Mouse (Mus musculus) spleen, postnatal 4 days (tissue): ENCODE data around the gene Otud4.
"Not testable (repeated sequence)": the region's sequence is repeated elsewhere in the genome, so short reads cannot be mapped to it uniquely, and the experiment has no call there.

ENCODE experiments used
- DNase-seq, 2 experiments: peaks; one replicate each; pipeline ENCODE4 v3.0.0; 2022; ENCODE audit warnings: low spot score in 2 of 2

Gene Otud4

DNA sequence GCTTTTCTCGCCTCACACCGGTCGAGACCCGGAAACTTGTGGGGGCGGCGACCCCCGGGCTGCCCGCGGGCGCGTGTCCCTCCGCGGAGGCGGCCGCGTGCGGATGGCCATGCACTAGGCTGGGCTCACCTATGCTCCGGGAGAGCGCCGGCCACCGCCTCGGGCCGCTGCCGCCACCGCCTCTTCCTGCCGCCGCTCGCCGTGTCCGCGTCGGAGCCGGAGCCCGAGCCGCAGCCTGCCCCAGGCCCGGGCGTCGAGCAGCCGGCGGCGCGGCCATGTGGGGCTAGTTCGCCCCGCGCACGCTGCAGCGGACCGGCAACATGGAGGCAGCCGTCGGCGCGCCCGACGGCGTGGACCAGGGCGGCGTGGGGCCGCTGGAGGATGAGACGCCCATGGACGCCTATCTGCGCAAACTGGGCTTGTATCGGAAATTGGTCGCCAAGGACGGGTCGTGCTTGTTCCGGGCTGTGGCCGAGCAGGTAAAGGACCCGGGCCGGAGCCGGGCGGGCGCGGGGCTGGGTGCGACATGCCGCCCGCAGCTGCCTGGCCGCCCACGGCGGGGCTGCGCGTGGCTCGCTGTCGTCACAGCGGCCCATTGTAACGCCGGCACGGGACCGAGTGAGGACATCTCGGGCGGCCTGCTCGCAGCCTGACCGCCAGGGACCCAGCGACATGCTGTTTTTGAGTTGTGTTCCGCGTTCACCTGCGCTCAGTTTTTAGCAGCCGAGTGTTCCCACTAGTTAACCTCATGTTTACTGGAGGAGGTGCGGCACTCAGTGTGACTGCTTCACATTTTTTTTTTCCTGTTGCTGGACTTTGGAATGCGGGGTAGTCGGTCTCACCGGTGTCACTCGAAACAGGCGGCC lies at the start of gene Otud4:
Gene Otud4, plus strand, starts transcription at position 33 of the 866 bp plus-strand sequence.
- peak; percentile 58 to 83 for DNase-seq

GRCm38 (mm10) chr8:79600962-79601361 lies 38.5 kb upstream of the Otud4 start:
- no peak for DNase-seq

GRCm38 (mm10) chr8:79603204-79603603 lies 36.2 kb upstream of the Otud4 start:
- DNase-seq = not testable (repeated sequence)

DNA sequence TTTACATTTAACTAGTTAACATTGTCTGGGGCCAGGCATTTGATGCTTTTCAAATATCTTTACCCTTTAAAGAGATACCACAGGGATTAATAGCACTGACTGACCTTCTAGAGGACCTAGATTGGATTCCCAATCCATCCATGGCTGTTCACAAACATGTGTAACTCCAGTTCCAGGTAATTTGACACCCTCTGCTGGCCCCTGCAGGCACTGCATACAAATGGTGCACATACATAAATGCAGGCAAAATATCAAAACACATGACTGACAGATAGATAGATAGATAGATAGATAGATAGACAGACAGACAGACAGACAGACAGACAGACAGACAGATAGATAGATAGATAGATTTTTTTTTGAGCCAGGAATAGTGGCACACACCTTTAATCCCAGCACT lies 33.2 kb upstream of the Otud4 start:
- DNase-seq = no peak

DNA sequence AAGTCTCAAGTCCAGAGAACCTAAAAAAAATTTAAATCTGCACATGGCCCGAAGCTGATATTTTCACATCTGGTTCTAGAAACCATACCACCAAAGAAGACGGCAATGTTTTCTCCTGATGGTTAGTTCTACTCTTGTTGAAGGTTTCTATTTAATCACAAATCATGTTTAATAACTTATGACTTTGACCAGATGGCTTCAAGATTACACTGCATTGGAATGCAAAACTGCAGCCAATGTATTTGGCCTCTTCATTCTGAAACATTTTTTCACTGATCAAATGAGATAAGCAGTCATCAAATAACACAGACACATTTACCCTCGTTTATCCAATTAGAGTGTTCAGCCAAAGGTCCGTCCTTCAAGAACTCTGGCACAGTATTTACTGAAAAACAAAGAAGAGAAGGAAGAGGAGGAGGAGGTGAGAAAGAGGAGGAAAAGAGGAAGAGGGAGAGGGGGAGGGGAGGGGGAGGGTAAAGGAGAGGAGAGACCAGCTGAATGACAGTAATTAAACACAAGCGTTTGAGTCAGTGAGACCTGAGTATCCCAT lies 32.6 kb upstream of the Otud4 start:
- no peak for DNase-seq

DNA sequence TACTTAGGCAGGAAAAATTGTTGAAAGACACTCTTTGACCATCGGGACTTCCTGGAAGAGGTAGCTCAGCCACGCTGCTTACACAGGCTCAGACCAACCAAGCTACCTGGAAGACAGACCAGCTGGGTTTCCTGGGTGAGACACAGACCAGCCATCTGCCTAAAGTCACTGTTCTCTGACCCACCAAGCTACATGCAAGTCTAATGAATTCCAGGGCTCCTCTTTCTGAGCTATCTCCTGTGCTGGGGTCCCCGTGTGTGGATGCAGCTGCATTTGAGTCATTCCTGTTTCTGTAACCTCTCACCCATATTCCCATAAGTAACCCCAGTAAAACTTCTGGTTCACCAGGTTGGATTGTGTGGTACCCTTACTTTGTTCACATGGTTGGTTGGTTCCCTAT lies 30.7 kb upstream of the Otud4 start:
- DNase-seq = no peak

GRCm38 (mm10) chr8:79610268-79610667 lies 29.1 kb upstream of the Otud4 start:
- DNase-seq = no peak

DNA sequence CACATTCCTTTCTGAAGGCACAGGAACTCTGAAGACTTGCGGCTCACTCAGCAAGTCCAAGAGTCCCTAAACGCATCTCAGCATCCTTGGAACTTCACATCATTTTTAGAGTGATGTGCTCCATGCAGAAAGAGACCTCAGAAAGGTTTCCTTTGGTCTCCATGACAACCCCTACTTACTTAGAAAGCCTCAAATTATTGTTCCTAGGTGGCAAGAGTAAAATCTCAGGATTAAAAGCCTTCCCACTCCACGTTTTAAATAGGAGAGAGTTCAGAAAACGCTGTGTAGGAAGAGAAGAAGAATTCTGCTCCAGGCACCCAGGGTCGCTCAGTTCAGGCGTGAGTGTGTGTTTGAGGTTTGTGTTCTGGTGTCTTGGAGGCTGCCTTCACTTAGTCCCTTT lies 27.1 kb upstream of the Otud4 start:
- no peak for DNase-seq

GRCm38 (mm10) chr8:79612965-79613364 lies 26.5 kb upstream of the Otud4 start:
- DNase-seq = peak in 1 of 2 experiments; percentile 29

GRCm38 (mm10) chr8:79615741-79616350 lies 23.6 kb upstream of the Otud4 start:
- DNase-seq = no peak

- no peak for DNase-seq
Measured at GRCm38 (mm10) chr8:79618906-79619305, 20.5 kb upstream of the Otud4 start.

DNA sequence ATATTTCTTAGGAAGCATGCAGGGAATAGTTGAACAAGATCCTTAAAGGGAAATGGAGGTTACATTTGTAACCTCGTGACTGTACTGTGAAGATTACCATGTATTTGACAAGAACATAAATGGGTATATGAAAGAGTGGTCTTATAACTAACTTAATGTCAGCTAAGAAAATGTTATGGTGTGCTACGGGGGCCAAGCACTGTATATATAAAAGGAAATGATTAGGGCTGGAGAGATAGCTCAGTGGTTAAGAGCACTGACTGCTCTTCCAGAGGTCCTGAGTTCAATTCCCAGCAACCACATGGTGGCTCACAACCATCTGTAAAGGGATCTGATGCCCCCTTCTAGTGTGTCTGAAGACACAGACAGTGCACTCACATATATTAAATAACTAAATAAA lies 20.1 kb upstream of the Otud4 start:
- DNase-seq = no peak

DNA sequence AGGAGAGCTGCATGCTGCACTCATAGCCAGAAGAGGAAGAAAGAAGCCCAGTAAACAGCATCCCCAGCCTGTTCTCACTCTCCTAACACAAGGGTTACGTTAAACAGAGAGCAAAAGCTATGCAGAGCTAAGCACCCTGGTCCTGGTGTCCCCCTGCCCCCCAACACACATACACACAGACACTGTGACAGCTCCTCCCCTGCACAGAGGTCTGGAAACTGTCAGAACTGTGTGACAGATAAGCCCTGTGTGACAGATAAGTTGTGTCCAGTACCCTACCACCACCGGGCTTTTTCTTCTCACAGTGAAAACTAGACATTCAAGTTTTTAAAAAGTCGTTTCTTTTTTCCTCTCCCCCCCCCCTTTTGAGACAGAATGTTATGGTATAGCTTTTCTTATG lies 19.4 kb upstream of the Otud4 start:
- DNase-seq = no peak

- DNase-seq = no peak
Measured at GRCm38 (mm10) chr8:79620489-79621276, 18.7 kb upstream of the Otud4 start.

GRCm38 (mm10) chr8:79622346-79622745 lies 17.1 kb upstream of the Otud4 start:
- no peak for DNase-seq

- no peak for DNase-seq
Measured at GRCm38 (mm10) chr8:79623351-79623750, 16.1 kb upstream of the Otud4 start.

DNA sequence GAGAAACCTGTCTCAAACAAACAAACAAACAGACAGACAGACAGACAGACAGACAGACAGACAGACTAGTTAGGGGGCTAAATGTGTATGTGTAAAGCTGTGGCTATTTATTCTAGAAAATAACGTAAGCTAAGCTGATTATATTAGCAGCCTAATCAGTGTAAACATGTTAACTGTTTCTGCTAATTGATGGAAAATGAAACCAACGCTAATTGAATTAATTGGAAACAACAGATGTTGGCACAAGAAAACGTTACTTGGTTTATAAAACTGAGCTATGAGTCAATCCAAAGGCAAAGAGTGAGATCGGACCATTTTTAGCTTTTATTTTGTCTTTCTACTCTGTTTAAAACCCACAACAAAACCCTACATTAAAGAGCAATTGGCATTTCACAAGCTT lies 15.0 kb upstream of the Otud4 start:
- no peak for DNase-seq

DNA sequence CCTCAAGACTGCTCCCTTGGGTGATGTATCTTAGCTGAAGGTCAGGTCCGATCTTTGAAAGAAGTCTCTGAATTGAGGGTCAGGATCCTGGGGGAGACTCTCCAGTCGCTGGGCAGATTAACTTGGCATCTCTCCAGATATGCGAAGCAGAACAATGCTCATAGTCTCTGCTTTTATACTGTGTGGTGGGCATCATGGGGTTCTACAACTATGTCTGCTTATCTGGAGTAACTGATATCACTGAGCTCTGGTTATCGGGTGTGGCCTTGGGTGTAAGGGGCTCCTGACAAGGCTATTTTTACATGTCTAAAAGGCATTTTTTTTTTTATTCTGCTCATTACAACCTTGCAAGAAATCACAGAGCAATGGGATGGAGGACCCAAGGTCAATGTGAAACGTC lies 13.2 kb upstream of the Otud4 start:
- DNase-seq = no peak

GRCm38 (mm10) chr8:79635491-79635890 lies 3.9 kb upstream of the Otud4 start:
- DNase-seq = no peak

GRCm38 (mm10) chr8:79636151-79636550 lies 3.3 kb upstream of the Otud4 start:
- no peak for DNase-seq

DNA sequence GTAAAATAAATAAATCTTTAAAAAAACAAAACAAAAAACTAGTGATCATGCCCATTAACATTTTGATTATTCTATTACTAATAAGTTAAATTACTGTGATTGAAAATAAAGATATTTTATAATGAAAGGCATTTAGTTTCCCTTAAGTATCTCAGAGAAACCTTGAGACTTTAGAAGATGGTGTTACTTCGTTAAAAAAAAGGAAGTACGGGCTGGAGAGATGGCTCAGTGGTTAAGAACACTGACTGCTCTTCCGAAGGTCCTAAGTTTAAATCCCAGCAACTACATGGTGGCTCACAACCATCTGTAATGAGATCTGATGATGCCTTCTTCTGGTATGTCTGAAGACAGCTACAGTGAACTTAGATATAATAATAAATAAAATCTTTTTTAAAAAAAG lies 2.2 kb upstream of the Otud4 start:
- DNase-seq = no peak

- DNase-seq = no peak
Measured at GRCm38 (mm10) chr8:79638001-79638706, 1.3 kb upstream of the Otud4 start.
